Mouse (Mus musculus) embryonic facial prominence, embryonic 14.5 days (tissue): ENCODE measurements at regions not wholly inside any gene's neighbourhood (a gene's known extent, or its start where the extent isn't known, plus 50 kb on each side); places are given as distances from the start of the nearest gene placed in this dataset.

ENCODE experiments used
- ATAC-seq: fragments of 200-750 bp; cut with Nextera tagmentation; 2 replicates; pipeline ENCODE4 v1.8.0; 2017; ENCODE audit warnings: low read depth, moderate number of reproducible peaks, moderate TSS enrichment
- DNase-seq: peaks from one replicate; pipeline ENCODE4 v3.0.0-alpha.2; 2015; ENCODE audit warnings: low spot score
- H3K27ac ChIP-seq: fragments of 300-500 bp; sonication (generic); replicated peaks from 2 replicates; pipeline ENCODE4 v1.5.1; 2014; ENCODE audit warnings: low read depth, mild to moderate bottlenecking, low read length, moderate library complexity
- H3K27me3 ChIP-seq: fragments of 300-500 bp; sonication (generic); replicated peaks from 2 replicates; pipeline ENCODE4 v1.6.1; 2014; ENCODE audit warnings: low read length; ENCODE audit not compliant: control insufficient read depth, insufficient read depth
- H3K36me3 ChIP-seq: fragments of 300-500 bp; sonication (generic); 2 replicates; pipeline ENCODE4 v1.6.1; 2014; ENCODE audit warnings: low read length, mixed read lengths; ENCODE audit not compliant: control insufficient read depth, insufficient read depth
- H3K4me1 ChIP-seq: fragments of 300-500 bp; sonication (generic); 2 replicates; pipeline ENCODE4 v1.6.1; 2014; ENCODE audit warnings: antibody characterized with exemption, low read length; ENCODE audit not compliant: control insufficient read depth, insufficient read depth
- H3K4me2 ChIP-seq: fragments of 300-500 bp; sonication (generic); 2 replicates; pipeline ENCODE4 v1.6.1; 2014; ENCODE audit warnings: low read depth, mild to moderate bottlenecking, low read length, moderate library complexity, mixed read lengths
- H3K4me3 ChIP-seq: fragments of 300-500 bp; sonication (generic); 2 replicates; pipeline ENCODE4 v1.5.1; 2014; ENCODE audit warnings: low read depth, mild to moderate bottlenecking, low read length
- H3K9ac ChIP-seq: fragments of 300-500 bp; sonication (generic); 2 replicates; pipeline ENCODE4 v1.6.1; 2014; ENCODE audit warnings: low read depth, mild to moderate bottlenecking, low read length, moderate library complexity, mixed read lengths
- H3K9me3 ChIP-seq: fragments of 300-500 bp; sonication (generic); 2 replicates; pipeline ENCODE4 v1.6.1; 2016; ENCODE audit warnings: low read length; ENCODE audit not compliant: control insufficient read depth
- WGBS: fragments of 180-500 bp; shearing (Covaris S2); extraction: QIAGEN DNeasy Blood & Tissue Kit; methylation state at CpG from one replicate; pipeline ENCODE4 v1.1.7; 2014; 5-methylcytosine and 5-hydroxymethylcytosine counted together

GRCm38 (mm10) chr3:38684247-38684991 lies 199.8 kb upstream of the Ankrd50 start:
- ATAC-seq = no peak
- WGBS = 86% methylated on average over 4 of the region's 4 CpGs
- no peak overlapping the region for H3K27ac ChIP-seq

DNA sequence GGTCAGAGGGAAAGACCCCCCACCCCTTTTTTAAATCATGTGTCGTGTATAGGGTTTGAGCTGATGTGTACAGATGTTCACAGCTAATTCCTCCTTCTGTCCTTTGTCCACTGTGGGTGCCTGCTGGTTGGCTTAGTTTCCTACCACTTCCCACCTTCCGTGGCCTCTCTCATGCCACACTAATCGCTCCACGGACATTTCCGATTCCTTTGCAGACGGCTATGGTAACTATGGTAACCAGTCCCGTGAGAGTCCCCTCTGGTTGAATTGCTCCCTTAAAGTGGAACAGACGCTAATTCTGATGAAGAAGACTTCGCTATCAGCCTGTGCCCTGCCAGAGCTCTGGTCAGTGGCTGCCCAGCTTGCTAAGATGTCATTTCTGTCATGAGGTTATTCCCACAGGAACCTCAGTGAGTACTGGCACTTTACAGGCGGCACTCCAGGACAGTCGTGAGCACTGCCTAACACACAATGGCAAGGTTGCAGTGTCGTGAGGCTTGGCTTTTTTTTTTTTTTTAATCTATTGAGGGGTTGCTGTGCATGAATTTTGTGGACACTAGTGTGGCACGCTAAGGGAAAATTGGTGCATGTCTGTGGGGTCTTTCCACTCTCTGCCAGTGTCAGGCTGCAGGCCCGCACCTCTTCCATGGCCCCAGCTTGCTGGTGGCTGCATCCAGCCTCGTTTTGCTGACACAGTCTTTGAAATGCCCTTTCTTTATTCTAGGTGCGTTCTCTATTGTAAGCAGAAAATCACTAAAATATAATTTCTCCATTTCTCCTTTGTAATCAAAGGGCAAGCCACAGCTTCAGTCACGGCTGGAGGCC lies 179.2 kb upstream of the Ankrd50 start:
- H3K4me1 ChIP-seq = peaks cover 5% of the 10 kb centered on the region
- no peaks in the 10 kb centered on the region for H3K36me3 ChIP-seq
- DNase-seq (peak; percentile 71), ATAC-seq (peak; percentile 41; the same call in 1 of the 2 replicates)
- no peak overlapping the region; the same call in 1 of the 2 replicates for H3K27ac ChIP-seq
- H3K27me3 ChIP-seq = no peaks in the 10 kb centered on the region
- no peak overlapping the region for H3K4me3 ChIP-seq
- H3K9ac ChIP-seq = no peak overlapping the region
- peaks cover 5% of the 10 kb centered on the region; the same call in 1 of the 2 replicates for H3K9me3 ChIP-seq
- WGBS = 38% methylated on average over 17 of the region's 17 CpGs
- 0 out of 2 replicates have a peak overlapping the region, but pooled peaks have one; percentile 15 for H3K4me2 ChIP-seq

More at GRCm38 (mm10) chr3:38684247-38684991, 199.8 kb upstream of the Ankrd50 start:
- H3K4me3 ChIP-seq = no peak overlapping the region
- no peak for DNase-seq
- no peak overlapping the region for H3K4me2 ChIP-seq
- H3K9me3 ChIP-seq = 0 out of 2 replicates have a peak, but pooled peaks cover 3% of the 10 kb centered on the region
- no peaks in the 10 kb centered on the region for H3K27me3 ChIP-seq
- no peak overlapping the region for H3K9ac ChIP-seq
- H3K4me1 ChIP-seq = no peaks in the 10 kb centered on the region
- H3K36me3 ChIP-seq = no peaks in the 10 kb centered on the region

GRCm38 (mm10) chr3:38663023-38663422 lies 178.4 kb upstream of the Ankrd50 start:
- DNase-seq (no peak), ATAC-seq (no peak)
- H3K4me2 ChIP-seq = no peak overlapping the region
- H3K27me3 ChIP-seq = no peaks in the 10 kb centered on the region
- WGBS = 67% methylated on average over 5 of the region's 5 CpGs
- H3K36me3 ChIP-seq = no peaks in the 10 kb centered on the region
- no peak overlapping the region for H3K9ac ChIP-seq
- H3K9me3 ChIP-seq = peaks cover 5% of the 10 kb centered on the region; the same call in 1 of the 2 replicates
- H3K27ac ChIP-seq = no peak overlapping the region
- H3K4me3 ChIP-seq = no peak overlapping the region
- H3K4me1 ChIP-seq = peaks cover 5% of the 10 kb centered on the region

DNA sequence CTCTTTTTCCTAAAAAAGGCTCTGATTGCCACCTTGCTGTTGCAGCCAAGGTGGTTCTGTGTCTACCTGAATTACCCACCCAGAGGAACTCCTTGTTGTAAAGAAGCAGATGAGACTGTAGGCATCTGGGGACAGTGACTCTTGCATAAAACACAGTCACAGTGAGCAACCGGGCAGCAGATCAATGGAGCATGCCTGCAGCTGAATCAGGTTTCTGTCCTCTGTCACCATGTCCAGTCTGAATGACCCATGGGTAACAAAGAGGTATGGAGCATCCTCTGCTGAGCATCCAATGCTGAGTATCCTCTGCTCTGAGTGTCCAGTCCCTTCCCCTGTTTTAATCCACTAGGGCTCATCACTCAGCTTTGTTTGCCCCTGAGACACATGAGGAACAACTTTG lies 172.1 kb upstream of the Ankrd50 start:
- H3K27me3 ChIP-seq = no peaks in the 10 kb centered on the region
- WGBS = 68% methylated on average over 1 of the region's 1 CpGs
- H3K36me3 ChIP-seq = no peaks in the 10 kb centered on the region
- H3K27ac ChIP-seq = no peak overlapping the region
- ATAC-seq (no peak), DNase-seq (no peak)
- no peak overlapping the region for H3K4me2 ChIP-seq
- no peak overlapping the region for H3K4me3 ChIP-seq
- H3K9ac ChIP-seq = no peak overlapping the region
- H3K9me3 ChIP-seq = no peaks in the 10 kb centered on the region
- H3K4me1 ChIP-seq = peaks cover 6% of the 10 kb centered on the region; the same call in 1 of the 2 replicates

DNA sequence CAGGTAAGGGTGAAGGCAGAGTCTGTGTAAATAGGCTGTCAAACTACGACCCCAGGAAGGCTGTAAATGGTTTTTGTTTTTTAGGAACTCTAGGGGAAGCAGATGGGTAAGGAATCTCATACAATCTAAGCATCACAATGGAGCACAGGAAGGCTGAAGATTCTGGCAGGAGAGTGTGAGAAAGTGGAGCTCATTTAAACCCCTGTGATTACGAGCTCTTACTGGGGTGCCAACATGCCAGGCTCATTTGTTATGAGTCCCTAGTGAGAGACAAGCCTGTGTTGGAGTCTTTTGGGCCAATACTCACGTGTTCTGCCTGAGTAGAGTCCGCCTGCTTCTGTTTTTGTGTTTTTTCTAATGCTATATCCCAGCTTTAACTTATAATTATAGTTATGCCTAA lies 169.3 kb upstream of the Ankrd50 start:
- ATAC-seq = no peak
- no peak overlapping the region for H3K4me3 ChIP-seq
- no peaks in the 10 kb centered on the region for H3K27me3 ChIP-seq
- peaks cover 6% of the 10 kb centered on the region; the same call in 1 of the 2 replicates for H3K4me1 ChIP-seq
- no peaks in the 10 kb centered on the region for H3K36me3 ChIP-seq
- no peaks in the 10 kb centered on the region for H3K9me3 ChIP-seq
- 73% methylated on average over 4 of the region's 4 CpGs for WGBS
- no peak overlapping the region; the same call in 1 of the 2 replicates for H3K27ac ChIP-seq
- no peak overlapping the region for H3K9ac ChIP-seq
- DNase-seq = no peak
- H3K4me2 ChIP-seq = no peak overlapping the region

DNA sequence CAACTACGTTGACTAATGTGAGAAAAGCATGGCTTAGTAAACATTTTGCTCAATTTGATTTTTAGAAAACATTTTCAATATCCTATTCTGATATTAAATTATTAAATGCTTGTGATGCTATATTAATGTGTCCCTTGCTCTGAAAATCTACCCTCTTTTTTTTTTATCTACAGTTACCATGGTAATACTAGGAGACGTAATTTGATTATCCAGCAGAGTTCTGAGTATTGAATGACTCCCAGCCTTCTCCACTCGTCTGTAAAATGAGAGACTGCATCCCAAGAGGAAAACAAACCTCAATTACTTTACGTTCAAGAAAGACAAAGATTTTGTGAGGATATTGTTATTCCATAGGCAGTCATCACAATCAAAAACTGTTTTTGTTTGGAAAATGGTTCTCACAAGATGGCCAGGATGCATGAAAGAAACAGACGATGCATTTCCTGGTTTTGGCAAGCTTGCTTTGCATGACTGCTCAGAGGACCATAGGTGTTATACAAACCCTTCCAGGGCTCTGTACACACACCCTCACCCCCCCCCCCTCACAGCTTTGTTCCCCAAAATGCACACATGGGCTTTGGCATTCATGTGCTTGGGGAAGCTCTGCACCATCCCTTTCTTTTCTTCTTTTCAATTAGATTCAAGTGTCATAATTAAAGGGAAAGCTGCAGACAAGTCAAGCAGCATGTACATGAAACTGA lies 168.5 kb upstream of the Ankrd50 start:
- no peak overlapping the region for H3K27ac ChIP-seq
- 37% methylated on average over 5 of the region's 5 CpGs for WGBS
- no peaks in the 10 kb centered on the region for H3K27me3 ChIP-seq
- no peak overlapping the region for H3K4me3 ChIP-seq
- no peak overlapping the region for H3K9ac ChIP-seq
- H3K4me2 ChIP-seq = no peak overlapping the region
- no peaks in the 10 kb centered on the region for H3K9me3 ChIP-seq
- no peaks in the 10 kb centered on the region for H3K36me3 ChIP-seq
- peak; percentile 84; the same call in 1 of the 2 replicates for ATAC-seq
- H3K4me1 ChIP-seq = peaks cover 6% of the 10 kb centered on the region; the same call in 1 of the 2 replicates
- no peak for DNase-seq

GRCm38 (mm10) chr3:38650176-38650575 lies 165.5 kb upstream of the Ankrd50 start:
- H3K4me2 ChIP-seq = no peak overlapping the region
- peaks cover 6% of the 10 kb centered on the region; the same call in 1 of the 2 replicates for H3K4me1 ChIP-seq
- no peaks in the 10 kb centered on the region for H3K27me3 ChIP-seq
- H3K27ac ChIP-seq = no peak overlapping the region
- no peak overlapping the region for H3K9ac ChIP-seq
- DNase-seq (no peak), ATAC-seq (no peak)
- 61% methylated on average over 4 of the region's 4 CpGs for WGBS
- no peak overlapping the region for H3K4me3 ChIP-seq
- no peaks in the 10 kb centered on the region for H3K9me3 ChIP-seq
- H3K36me3 ChIP-seq = no peaks in the 10 kb centered on the region

GRCm38 (mm10) chr3:38648633-38649032 lies 164.0 kb upstream of the Ankrd50 start:
- Histone ChIP-seq H3K4me3 (no peak overlapping the region), H3K27me3 (no peaks in the 10 kb centered on the region), H3K4me1 (peaks cover 6% of the 10 kb centered on the region; the same call in 1 of the 2 replicates), H3K36me3 (no peaks in the 10 kb centered on the region), H3K9me3 (no peaks in the 10 kb centered on the region), H3K4me2 (no peak overlapping the region), H3K9ac (no peak overlapping the region), H3K27ac (no peak overlapping the region)
- no peak for DNase-seq
- no peak for ATAC-seq
- 63% methylated on average over 4 of the region's 4 CpGs for WGBS
